Mouse (Mus musculus) large intestine, adult 2 months (tissue): ENCODE data around the gene Ebi3. TPM values are rescaled to one million over a fixed set of nuclear protein-coding genes. Genes with fewer than 3 reads are reported as not detected.
"Not testable (repeated sequence)": the region's sequence is repeated elsewhere in the genome, so short reads cannot be mapped to it uniquely, and the experiment has no call there.

Experiments
- DNase-seq: peaks from one replicate; pipeline ENCODE4 v3.0.0-alpha.2; 2012; ENCODE audit warnings: low read depth, low spot score
- whole genome bisulfite sequencing: fragments of 180-500 bp; shearing (Covaris S2); methylation state at CpG from one replicate; pipeline ENCODE4 v1.1.7; 2018; 5-methylcytosine and 5-hydroxymethylcytosine counted together
- polyA plus RNA-seq: library from polyadenylated mRNA; depleted of rRNA; stranded (reverse); fragments of >200 nt; gene quantifications from 2 replicates; pipeline ENCODE4 v1.2.3, GENCODE M21; 2012; rRNA removed

Gene Ebi3
- 5.6 and 7.3 TPM in 2 replicates for polyA plus RNA-seq

- WGBS = 58% methylated on average over 6 of the region's 6 CpGs
Observed at GRCm38 (mm10) chr17:55952447-55953027, at the start of gene Ebi3. TSS of gene Ebi3 (plus strand) at chr17:55952640.

GRCm38 (mm10) chr17:55903087-55903486 is 49.4 kb upstream of the Ebi3 start:
- WGBS = 34% methylated on average over 2 of the region's 2 CpGs
- no peak for DNase-seq

More at GRCm38 (mm10) chr17:55952447-55953027, at the start of gene Ebi3:
- no peak for DNase-seq

GRCm38 (mm10) chr17:55903687-55904086 is 48.8 kb upstream of the Ebi3 start:
- no peak for DNase-seq
- 28% methylated on average over 1 of the region's 1 CpGs for WGBS

GRCm38 (mm10) chr17:55904131-55904530 is 48.3 kb upstream of the Ebi3 start:
- WGBS = 76% methylated on average over 6 of the region's 6 CpGs
- no peak for DNase-seq

- no peak for DNase-seq
Observed at GRCm38 (mm10) chr17:55906669-55907068, 45.8 kb upstream of the Ebi3 start.

GRCm38 (mm10) chr17:55931553-55932502 is 20.6 kb upstream of the Ebi3 start:
- DNase-seq = no peak
- under 1% methylated on average over 33 of the region's 33 CpGs for WGBS

GRCm38 (mm10) chr17:55932635-55933034 is 19.8 kb upstream of the Ebi3 start:
- 54% methylated on average over 2 of the region's 2 CpGs for WGBS
- DNase-seq = no peak

- 96% methylated on average over 15 of the region's 15 CpGs for WGBS
- DNase-seq = no peak
Observed at GRCm38 (mm10) chr17:55933191-55933590, 19.2 kb upstream of the Ebi3 start.

- WGBS = 12% methylated on average over 10 of the region's 10 CpGs
- DNase-seq = peak; percentile 65
Observed at GRCm38 (mm10) chr17:55944387-55944865, 8.0 kb upstream of the Ebi3 start.

GRCm38 (mm10) chr17:55944866-55945682 is 7.4 kb upstream of the Ebi3 start:
- under 1% methylated on average over 56 of the region's 56 CpGs for WGBS
- DNase-seq = not testable (repeated sequence)

- no peak for DNase-seq
- WGBS = 10% methylated on average over 5 of the region's 5 CpGs
Observed at GRCm38 (mm10) chr17:55945696-55946095, 6.7 kb upstream of the Ebi3 start.

- WGBS = 86% methylated on average over 4 of the region's 4 CpGs
Observed at GRCm38 (mm10) chr17:55948647-55949046, 3.8 kb upstream of the Ebi3 start.

GRCm38 (mm10) chr17:55949400-55949799 is 3.0 kb upstream of the Ebi3 start, which contains the start of gene Zfp119b:
TSS of gene Zfp119b (minus strand) at chr17:55949500.
- 85% methylated on average over 2 of the region's 2 CpGs for WGBS
- DNase-seq = no peak

More at GRCm38 (mm10) chr17:55948647-55949046, 3.8 kb upstream of the Ebi3 start:
- no peak for DNase-seq

- DNase-seq = no peak
- WGBS = 74% methylated on average over 9 of the region's 9 CpGs
Observed at GRCm38 (mm10) chr17:55950601-55951000, 1.8 kb upstream of the Ebi3 start.

GRCm38 (mm10) chr17:55952041-55952440 is 399 bp upstream of the Ebi3 start:
- DNase-seq = no peak

- no peak for DNase-seq
- 78% methylated on average over 6 of the region's 6 CpGs for WGBS
Observed at GRCm38 (mm10) chr17:55953751-55954150, 1.3 kb downstream of the Ebi3 start.

- no peak for DNase-seq
- 47% methylated on average over 16 of the region's 16 CpGs for WGBS
Observed at GRCm38 (mm10) chr17:55954229-55954628, 1.8 kb downstream of the Ebi3 start.

- DNase-seq = peak; percentile 81
- WGBS = 15% methylated on average over 26 of the region's 26 CpGs
Observed at GRCm38 (mm10) chr17:55956129-55956528, 3.7 kb downstream of the Ebi3 start.

GRCm38 (mm10) chr17:55956591-55956990 is 4.2 kb downstream of the Ebi3 start:
- WGBS = 30% methylated on average over 6 of the region's 6 CpGs
- DNase-seq = no peak

- WGBS = 14% methylated on average over 9 of the region's 9 CpGs
- no peak for DNase-seq
Observed at GRCm38 (mm10) chr17:55957168-55957567, 4.7 kb downstream of the Ebi3 start.
